Comparison of ENCODE assay signal across 28 mouse cellular contexts in the genomic region with DNA sequence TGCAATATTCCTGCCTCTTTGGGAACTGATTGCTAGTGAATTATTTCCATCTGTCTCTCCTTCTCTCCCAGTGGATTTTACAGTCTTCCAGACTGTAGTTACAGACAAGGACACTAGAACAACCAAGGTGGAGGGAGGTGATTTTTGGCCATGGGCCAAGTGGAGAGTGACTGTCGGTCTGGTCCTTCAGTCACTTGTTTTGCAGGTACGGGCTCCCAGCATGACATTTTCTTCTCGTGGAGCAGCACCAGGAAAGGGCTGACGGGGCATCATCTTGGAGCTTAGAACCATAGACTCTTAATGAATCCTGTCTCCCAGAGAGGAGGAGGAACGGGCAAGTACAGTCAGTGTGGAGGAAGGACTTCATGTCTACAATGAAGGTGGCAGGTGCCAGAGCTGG.
"Had no signal": no experiment of that assay in that cellular context is flagged by ENCODE, and none has a peak within 500 bp of the region (broad histone marks: within the 10 kb centered on the region; RNA-seq: fewer than 3 reads in every experiment).

No protein-coding gene starts in this region.

- H3K36me3 ChIP-seq: embryonic facial prominence, embryonic 10.5 days; embryonic facial prominence, embryonic 12.5 days; embryonic facial prominence, embryonic 13.5 days; embryonic facial prominence, embryonic 15.5 days; forebrain, embryonic 12.5 days; forebrain, embryonic 15.5 days had no signal

- ATAC-seq: forebrain, embryonic 13.5 days; forebrain, embryonic 14.5 days; forebrain, embryonic 15.5 days; forebrain, embryonic 16.5 days; forebrain, postnatal 0 days had no signal

- DNase-seq: cerebellum, adult 18-20 months; cerebellum, adult 2 months; cerebellum, adult 8-10 months; cerebellum, adult 9-10 months; cerebellum, adult 9-11 months; cerebellum, postnatal 10 days; cerebellum, postnatal 14 days; cerebellum, postnatal 25 days; cerebellum, postnatal 36 days; embryo, embryonic 11 days; forebrain, postnatal 0 days; gastrocnemius, adult 2 months; gastrocnemius, postnatal 10 days; gastrocnemius, postnatal 14 days; gastrocnemius, postnatal 25 days; gastrocnemius, postnatal 36 days; heart, adult 18-20 months; heart, adult 2 months had no signal

- H3K4me2 ChIP-seq: embryonic facial prominence, embryonic 12.5 days; embryonic facial prominence, embryonic 13.5 days; embryonic facial prominence, embryonic 15.5 days; forebrain, embryonic 12.5 days; forebrain, embryonic 13.5 days; forebrain, embryonic 15.5 days had no signal

- H3K9ac ChIP-seq: embryonic facial prominence, embryonic 12.5 days; embryonic facial prominence, embryonic 13.5 days; embryonic facial prominence, embryonic 15.5 days; forebrain, embryonic 12.5 days; forebrain, embryonic 13.5 days; forebrain, embryonic 15.5 days; forebrain, postnatal 0 days had no signal

- H3K9me3 ChIP-seq: embryonic facial prominence, embryonic 10.5 days; embryonic facial prominence, embryonic 12.5 days; embryonic facial prominence, embryonic 13.5 days; embryonic facial prominence, embryonic 15.5 days; forebrain, embryonic 12.5 days; forebrain, embryonic 13.5 days; forebrain, embryonic 15.5 days had no signal

- H3K4me1 ChIP-seq: embryonic facial prominence, embryonic 10.5 days; embryonic facial prominence, embryonic 12.5 days; embryonic facial prominence, embryonic 13.5 days; embryonic facial prominence, embryonic 15.5 days; forebrain, embryonic 12.5 days; forebrain, embryonic 13.5 days; forebrain, embryonic 15.5 days had no signal

- H3K27ac ChIP-seq: embryonic facial prominence, embryonic 10.5 days; embryonic facial prominence, embryonic 12.5 days; embryonic facial prominence, embryonic 13.5 days; embryonic facial prominence, embryonic 15.5 days; forebrain, embryonic 12.5 days; forebrain, embryonic 13.5 days; forebrain, embryonic 15.5 days; gastrocnemius, adult 2 months; heart, adult 2 months had no signal

- H3K27me3 ChIP-seq: embryonic facial prominence, embryonic 12.5 days; embryonic facial prominence, embryonic 13.5 days; embryonic facial prominence, embryonic 15.5 days; forebrain, embryonic 13.5 days; forebrain, embryonic 15.5 days had no signal

- H3K4me3 ChIP-seq: embryonic facial prominence, embryonic 10.5 days; embryonic facial prominence, embryonic 12.5 days; embryonic facial prominence, embryonic 13.5 days; embryonic facial prominence, embryonic 15.5 days; erythroblast, embryonic 14.5 days; forebrain, embryonic 12.5 days; forebrain, embryonic 13.5 days; forebrain, embryonic 15.5 days; gastrocnemius, adult 2 months; heart, adult 2 months had no signal
